Mouse (Mus musculus): Measurements from ENCODE around the gene Dpp4.

Dpp4 gene

DNA sequence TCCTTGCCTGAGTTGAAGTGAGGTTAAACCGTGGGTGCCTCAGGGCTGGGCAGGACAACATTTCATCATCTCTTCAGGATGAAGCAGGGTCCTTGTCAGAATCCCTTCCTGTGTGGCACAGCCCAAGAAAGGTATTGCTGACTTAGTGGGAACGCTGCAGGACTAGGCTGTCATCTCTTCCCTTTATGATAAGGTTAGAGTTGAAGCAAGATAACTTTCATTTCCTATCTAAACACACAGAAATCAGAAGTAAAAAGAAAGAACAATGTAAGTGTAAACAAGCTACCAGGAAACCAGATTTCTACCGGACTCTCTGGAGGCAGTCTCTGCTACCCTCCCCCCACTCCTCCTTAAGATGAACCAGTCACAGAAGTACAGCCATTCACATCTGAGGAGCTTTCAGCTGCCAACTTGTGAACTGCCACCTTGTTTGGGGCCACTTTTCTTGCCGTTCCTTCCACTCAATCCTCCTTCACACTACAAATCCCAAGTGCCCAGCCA lies 3.3 kb downstream of the Dpp4 start:
- DNase-seq (ENCODE audit: low read depth, low spot score), result peak; percentile 16

DNA sequence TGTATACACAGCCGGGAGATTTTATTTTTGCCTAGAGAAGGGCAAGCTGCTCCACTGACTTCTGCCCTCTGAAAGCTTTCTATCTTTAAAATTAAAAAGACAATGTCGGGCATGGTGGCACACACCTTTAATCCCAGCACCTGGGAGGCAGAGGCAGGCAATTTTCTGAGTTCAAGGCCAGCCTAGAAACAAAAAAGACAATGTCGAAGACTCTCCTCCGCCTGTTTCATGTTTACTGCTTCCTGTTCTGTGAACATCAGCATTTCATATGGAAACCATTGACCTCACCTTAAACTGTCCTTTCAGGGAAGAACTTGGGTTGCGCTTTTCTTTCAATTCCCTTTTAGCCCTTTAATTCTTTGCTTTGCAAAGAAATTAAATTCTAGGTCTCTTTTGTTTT lies 3.8 kb downstream of the Dpp4 start:
- no peak for DNase-seq (ENCODE audit: low read depth, low spot score)

DNA sequence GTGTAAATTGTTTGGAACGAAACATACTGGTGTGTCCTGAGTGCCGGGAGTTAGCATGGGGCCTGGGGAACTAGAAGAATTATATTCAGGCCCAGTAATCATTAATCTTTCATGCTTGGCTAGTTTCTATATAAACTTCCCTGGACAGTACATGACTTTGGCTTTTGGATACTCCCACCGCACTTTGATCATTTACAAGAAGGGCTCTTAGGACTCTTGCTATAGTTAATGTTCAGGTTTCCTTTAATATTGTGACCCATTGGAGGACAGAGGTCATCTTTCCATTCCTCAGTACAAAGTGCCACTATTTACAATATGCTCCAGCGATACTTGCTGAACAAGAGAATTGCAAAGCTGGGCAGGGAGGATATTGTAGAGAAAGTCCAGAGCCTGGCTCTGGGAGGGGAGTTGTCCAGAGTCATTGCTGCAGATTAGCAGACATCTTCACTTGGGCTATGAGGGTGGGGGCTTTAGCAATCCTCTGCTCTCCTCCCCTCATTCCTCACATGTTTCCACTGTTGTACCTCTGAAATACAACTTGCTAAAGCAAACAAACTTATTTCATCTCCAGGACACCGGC lies 8.4 kb downstream of the Dpp4 start:
- no peak for DNase-seq (ENCODE audit: low read depth, low spot score)

DNA sequence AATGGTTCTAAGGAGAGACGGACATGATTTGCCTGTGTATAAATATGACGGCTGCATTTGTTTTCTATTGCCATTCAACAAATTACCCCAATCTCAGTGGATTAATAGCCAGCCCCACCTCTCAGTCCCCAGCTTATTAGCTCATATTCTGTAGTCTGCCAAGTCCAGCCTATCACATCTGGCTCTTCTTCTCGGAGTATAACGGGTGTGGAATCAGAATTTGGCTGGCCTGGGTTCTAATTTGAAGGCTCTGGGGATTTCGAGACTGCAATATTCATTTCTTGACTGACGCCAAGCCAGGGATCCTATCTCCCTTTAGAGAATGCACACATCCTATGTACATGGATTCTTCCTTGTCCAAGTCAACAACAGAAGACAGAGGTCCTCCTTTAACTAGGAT lies 11.0 kb downstream of the Dpp4 start:
- no peak for DNase-seq (ENCODE audit: low read depth, low spot score)

DNA sequence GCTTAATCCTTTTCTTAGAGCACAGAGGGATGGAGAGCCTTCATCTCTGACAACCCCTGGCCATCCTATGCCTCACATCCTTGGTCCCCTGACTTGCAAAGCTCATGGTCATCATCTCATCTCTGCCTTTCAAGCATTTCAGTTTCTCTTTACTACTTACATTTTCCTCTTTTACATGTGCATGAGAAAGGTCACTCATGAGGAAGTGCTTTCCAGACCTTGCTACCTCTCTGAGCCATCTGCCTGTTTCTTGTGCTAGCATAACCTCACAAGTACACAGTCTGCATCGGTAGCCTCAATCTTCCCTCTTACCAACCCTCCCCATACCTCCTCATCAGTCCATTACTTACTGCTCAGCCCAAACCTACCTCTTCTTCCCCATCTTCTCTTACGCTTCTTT lies 12.2 kb downstream of the Dpp4 start:
- no peak for DNase-seq (ENCODE audit: low read depth, low spot score)

DNA sequence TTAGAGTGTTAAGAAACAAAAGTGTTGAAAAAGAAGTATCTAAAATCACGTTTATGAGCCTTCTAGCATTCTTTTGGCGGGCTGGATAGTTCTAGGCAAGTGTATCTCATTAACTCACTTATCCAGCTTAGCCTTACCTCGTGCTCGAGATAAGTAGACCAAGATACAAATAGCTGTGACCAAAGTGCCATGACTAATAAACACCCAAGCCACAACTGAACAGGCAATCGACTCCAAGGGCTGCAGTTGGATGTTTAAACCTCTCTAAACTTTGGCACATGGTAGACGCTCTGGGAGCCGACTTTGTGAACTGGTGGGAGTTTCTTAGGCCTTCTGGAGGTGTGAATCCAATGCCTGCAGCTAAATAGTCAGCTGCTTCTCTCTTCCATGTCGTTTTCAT lies 12.7 kb downstream of the Dpp4 start:
- DNase-seq (ENCODE audit: low read depth, low spot score), result no peak

DNA sequence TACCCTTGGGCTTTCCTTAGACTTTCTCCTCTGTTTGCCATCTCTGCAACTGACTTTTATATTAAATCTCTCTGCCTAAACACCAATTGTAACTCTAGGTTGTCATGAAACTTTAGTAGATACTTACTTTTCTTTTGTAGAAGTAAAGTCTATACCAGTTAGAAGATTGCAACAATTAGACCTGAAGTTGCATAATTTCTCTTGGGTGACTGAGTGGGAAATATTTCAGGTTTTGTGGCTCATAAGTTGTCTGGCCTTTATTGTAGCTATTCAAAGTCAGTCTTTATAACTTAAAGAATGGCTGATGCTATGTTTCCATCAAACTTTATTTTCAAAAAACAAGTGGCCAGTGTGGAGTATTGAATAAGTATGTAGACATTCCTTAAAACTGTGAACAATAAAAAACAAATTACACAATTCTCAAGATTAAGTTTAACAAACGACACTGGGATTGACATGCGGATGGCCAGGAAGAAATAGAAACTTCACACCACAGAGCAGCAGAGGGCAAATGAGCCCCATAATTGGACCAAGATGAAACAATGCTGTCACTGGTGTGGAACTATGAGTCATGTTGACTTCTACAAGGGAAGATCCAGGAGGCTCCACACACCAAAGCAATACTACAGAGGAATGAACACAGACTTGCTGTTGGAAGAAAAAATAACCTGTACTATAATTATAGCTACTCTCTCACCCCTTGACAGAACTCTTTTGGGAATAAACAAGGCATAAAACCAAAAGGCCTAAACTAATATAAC lies 13.7 kb downstream of the Dpp4 start:
- DNase-seq (ENCODE audit: low read depth, low spot score), result no peak

DNA sequence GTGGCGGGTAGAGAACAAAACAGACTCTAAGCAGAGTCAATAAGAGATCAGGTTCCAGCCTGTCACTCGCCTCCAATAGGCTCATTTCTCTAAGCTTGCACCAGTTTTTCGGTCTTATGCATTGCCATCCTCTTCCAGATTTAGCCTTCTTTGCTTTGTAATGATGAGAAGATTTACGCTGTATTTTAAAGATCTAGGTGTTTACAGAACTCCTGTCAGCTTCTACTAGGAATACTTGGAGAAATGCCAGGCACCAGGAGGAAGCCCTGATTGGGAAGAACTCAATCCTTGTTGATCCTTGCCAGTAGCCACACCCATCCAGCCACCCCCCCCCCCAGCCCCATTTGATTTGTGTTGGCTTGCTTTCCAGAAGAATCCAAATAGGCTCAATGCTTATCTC lies 14.4 kb downstream of the Dpp4 start:
- DNase-seq (ENCODE audit: low read depth, low spot score), result no peak

DNA sequence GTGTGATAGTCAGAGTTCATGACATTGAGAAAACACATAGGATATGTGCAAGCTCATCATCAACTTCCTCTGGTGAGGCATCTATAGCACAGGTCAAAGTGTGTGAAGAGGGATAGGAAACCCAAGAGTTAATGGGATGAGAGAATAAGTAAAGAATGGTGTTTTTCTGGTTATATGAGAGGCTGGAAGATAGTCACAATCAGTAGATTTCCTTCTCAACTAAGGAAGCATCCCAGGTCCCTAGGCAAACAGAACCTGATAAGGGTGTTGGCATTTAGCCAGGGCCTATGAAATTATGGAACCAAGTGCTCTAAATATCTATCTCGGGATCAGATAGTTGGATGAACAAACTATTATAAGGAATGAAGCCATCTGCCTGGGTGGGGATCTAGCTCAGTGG lies 15.2 kb downstream of the Dpp4 start:
- DNase-seq (ENCODE audit: low read depth, low spot score), result no peak

DNA sequence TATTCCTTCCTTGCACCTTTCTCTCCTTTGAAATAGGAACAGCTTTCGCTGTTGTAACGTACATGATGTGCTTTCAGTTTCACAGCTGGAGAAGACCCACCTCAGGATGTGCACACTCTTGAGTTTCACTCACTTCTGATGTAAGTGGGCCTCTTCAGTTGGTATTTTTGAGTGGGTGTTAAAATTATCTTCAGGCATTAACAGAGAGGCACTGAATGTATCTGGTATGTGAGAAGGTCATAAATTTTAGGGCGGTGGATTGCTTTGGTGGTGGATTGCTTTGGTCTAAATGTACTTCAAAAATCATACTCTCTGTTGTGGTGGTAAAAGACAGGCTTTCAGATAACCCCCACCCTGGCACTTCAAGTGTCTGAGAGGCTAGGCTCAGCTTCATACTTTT lies 17.2 kb downstream of the Dpp4 start:
- DNase-seq (ENCODE audit: low read depth, low spot score), result no peak

DNA sequence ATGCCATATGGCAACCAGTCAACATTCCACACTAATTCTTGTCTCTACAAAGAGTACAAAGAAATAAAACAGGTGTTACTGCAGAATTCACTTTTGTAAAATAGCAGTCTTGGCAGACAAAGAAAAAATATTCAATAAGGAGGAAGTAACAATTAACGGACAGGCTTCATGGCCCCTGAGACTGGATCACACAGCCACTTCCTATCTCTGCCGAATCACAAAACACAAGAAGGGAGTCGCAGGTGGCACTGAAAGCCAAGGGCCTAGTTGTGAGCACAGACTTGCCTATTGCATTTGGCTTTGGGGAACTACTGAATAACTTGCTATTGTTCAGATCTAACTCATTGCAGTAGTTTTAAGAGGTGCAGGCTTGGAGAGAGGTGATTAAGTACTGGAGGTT lies 19.9 kb downstream of the Dpp4 start:
- no peak for DNase-seq (ENCODE audit: low read depth, low spot score)

DNA sequence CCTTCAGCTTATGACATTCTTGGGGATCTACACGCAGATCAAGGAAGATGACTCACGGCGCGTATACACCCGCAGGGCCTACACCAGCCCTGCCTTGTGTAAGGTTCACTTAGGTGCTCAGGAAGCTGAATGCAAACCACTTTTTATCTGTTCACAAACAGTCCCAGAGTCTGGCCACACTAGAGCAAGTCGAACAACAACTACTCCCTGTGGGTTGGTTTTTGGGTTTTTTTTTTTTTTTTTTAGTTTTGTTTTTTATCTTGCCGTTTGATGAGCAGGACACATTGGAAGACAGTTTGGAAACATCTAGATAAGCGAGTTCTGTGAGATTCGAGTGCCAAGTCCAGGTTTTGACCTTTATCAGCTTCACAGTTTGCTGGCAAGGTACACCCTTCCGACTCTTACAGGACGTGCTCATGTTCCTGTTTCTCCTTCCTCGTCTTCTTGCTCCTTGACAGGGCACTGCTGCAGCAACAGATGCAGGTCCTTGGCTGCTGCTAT lies 21.0 kb downstream of the Dpp4 start:
- no peak for DNase-seq (ENCODE audit: low read depth, low spot score)

DNA sequence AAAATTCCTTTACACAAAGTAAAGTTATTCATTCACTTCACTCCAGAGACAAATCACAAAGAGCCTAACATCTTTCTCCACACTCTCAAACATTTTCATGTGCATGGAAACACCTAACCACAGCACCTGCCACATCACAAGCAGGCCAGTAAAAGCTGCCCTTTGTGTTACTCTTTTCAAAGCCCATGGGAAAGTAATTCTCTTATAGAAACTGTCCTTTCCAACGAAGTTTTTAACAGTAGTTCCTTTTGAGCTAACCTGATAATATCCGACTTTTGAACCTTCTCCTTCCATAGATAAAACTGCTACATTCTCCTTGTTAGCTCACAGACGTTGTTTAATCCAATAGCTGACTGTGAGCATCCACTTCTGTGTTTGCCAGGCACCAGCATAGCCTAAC lies 21.7 kb downstream of the Dpp4 start:
- no peak for DNase-seq (ENCODE audit: low read depth, low spot score)

DNA sequence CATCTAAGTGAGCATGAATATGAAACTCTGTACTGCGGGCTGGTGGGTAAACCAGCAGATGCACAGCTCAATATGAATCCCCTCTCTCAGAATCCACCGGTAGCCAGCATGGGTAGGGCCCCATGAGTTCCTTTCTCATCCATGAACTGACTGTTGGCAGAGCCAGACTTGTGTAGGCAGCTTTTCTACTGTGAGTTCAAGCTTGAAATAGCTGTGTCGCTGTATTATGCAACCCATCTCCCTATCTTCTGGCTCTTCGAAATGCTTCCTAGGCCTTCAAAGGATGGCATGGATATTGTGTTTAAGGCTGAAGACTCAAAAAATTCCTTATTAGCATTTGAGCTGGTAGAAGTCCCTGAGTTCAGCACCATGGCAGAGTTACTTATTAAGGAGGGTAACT lies 23.2 kb downstream of the Dpp4 start:
- no peak for DNase-seq (ENCODE audit: low read depth, low spot score)

DNA sequence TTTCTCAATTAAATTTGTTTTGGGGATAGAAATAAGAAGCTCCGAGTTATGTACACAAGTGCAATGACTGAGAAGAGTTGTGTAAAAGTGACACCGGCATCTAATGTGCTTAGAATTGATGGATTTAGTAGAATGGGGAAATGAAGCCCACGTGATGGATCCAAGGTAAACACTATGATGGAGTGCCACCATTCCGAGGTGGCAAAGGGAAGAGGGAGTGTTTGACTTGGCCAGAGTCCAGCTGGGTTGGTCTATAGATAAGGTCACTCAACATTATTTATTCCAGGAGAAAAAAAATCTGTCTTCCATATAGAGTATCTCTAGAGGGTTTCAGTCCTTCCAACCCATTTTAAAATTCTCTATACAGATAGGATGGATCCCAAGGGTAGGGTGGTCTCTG lies 28.8 kb downstream of the Dpp4 start:
- no peak for DNase-seq (ENCODE audit: low read depth, low spot score)

DNA sequence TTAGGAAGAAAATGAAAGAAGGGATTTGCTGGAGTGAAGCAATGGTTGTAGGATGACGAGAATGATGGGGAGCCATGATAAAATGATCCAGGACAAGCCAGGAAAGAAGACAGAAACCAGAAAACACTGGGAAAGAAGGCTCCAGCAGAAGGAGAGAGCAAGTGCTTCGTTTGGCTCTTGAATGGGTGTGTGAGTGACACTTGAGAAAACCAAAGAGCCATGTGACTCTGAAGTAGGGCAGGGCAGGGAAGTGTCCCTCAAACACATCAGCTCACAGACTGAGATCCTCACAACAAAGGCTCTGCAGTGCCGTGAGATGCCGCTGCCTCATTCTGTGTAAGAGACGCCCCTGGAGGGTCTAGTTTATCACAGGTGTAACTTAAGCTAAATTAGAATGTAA lies 29.6 kb downstream of the Dpp4 start:
- no peak for DNase-seq (ENCODE audit: low read depth, low spot score)

DNA sequence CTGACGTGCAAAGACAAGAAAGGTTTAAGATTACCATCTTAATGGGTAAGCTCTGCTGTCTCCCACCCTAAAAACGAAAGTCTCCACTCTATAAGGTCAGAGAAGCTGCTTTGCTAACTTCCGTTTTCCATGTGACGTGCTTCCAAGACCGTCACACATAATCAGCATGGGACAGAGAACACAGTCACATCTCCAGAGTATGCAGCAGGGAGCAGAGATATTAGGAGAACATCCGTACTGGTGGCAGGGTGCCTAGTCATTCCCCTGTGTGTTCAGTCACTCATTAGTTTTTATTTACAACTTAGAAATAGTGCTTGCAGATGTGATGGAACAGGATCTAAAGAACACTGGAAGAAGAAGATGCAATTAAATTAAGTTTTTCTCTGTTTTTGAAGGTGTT lies 30.3 kb downstream of the Dpp4 start:
- DNase-seq (ENCODE audit: low read depth, low spot score), result no peak

DNA sequence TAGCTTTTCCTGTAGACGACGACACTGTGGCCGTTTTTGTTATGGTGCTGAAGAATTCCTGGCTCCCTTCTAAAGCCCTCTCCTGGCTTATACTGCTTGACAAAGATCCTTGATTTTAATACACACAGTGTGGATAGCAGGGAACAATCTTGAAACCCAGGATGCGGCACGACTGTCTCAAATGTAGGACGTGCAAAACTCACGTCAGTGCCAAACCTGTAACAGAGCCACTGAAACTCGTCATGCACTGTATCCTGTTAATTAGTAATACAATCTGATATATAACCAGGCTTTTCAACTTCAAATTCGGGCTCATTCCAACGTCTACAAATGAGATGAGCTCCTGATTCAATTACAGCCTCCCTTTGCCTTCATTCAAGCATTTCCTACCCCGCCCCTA lies 38.3 kb downstream of the Dpp4 start:
- no peak for DNase-seq (ENCODE audit: low read depth, low spot score)

DNA sequence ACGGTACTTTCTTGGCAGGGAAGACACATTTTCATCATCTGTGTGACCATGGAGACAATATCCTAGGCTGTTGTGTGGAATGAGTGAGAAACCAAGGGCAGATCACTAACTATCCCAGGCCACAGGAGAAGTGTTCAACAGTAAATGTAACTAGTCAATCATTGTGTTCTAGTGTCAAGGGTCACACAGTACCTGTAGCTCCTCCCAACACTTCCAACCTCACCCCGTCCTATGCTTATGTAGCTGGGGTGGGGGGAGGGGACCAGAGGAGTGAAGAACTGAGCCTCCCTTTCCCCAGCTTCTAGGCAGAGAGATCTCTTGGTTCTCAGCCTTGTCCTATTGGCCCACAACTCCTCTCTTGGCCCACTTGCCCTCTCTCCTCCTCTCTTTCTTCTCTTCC lies 42.0 kb downstream of the Dpp4 start:
- DNase-seq (ENCODE audit: low read depth, low spot score), result no peak

DNA sequence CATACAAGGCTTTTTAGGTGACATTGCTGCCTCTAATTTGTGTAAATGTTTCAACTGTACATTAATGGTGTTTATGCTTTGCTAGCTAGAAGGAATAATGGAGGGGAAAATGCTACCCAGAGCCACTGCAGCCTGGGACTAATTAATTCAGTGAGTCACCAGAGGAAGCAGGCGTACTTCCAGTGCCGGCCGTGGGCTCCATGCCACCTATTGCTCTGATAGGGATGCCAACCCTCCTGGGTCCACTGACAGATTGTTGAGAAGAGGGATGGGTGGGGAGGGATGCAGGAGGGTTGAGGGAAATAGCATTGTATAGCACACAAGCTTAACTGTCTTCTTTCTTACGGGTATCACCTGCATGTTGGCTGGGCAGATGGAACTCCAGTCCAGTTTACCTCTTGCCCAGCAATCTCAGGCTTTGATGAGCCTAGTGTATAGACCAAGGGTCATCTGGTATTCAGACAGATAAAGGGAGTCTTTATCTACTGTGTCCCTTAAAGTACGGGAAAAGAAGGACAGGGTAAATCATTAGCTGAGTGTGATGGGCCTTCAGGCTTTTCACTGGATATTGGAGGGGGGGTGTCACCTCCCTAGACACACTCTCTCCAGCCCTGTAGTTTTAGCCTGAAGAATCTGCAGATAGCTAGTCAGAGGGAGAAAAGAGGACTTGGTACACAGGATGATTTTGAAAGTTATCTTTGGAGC lies 43.5 kb downstream of the Dpp4 start:
- no peak for DNase-seq (ENCODE audit: low read depth, low spot score)

DNA sequence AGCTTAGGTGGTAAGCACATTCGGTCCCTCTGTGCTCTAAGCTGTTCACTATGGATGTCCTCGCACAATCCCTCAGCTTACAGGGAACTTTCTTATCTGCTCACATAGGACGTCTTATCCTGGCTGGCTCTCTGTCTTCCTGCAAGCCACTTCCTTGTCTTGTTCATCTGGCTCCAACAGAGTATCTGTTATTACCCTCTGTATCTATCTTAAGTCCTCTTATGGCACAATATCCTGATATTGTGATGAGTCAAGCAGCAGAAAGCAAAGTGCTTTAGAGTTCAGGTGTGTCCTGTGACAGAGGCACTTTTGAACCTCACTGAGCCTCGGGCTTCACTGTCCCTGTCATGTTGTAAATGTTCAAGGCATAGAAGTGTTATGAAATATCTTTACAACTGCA lies 48.4 kb downstream of the Dpp4 start:
- no peak for DNase-seq (ENCODE audit: low read depth, low spot score)

DNA sequence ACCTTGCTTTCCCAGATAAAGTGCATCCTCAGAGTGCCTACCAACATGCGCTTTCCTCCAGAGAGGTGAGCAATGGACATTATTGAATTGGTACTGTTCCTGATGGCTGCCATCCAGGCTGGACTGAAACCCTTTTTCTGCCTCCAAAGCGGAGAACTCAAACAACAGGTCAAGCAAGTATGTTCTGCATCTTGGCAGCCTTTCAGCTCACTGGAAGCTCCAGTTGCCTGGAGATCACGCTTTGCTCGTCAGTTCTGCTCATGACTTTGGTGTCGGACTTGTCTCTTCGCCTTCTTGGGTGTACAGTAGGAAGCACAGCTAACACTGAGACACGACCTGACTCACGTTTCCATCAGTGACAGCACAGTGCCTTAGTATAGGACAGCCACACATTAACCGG lies 49.8 kb downstream of the Dpp4 start:
- no peak for DNase-seq (ENCODE audit: low read depth, low spot score)

DNA sequence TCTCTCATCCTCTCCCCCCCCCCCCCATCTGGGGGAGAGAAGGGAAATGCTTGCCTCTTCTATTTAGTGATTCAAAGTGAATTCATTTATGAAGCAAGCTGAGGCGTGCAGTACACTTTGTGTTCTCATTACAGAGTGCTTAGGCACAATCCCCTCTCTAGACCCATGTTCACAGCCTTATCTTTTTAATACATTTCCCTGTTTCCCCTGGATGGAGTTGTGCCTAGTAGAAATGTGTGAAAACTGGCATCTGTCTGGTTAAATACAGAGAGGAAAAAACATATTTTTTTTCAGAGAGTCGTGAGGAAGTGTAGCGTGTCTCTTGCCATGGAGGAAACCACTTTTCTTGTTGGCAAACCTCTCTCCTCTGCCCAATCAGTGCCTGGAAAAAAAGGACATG lies 50.5 kb downstream of the Dpp4 start:
- no peak for DNase-seq (ENCODE audit: low read depth, low spot score)

Measured in WW6 (cell line).